Comparison of ENCODE assay signal across 14 mouse cellular contexts in genomic region chr13:15421182-15421750, GRCm38 (mm10). TPM values are rescaled to one million over a fixed set of nuclear protein-coding genes. Genes with fewer than 3 reads are reported as not detected.
A peak's percentile ranks its signal among the peaks of the same experiment; 100 is the strongest.
DNase-seq lines count a peak whose midpoint lies in the region; ATAC-seq and TF ChIP-seq lines count a peak whose summit lies in the region.
"Had no signal": no experiment of that assay in that cellular context is flagged by ENCODE, and none has a peak within 500 bp of the region (broad histone marks: within the 10 kb centered on the region; RNA-seq: fewer than 3 reads in every experiment).

No protein-coding gene starts in this region.

- no peak for TF ChIP-seq CTCF in heart, adult 2 months (IDR thresholded peaks at IDR 0.05)
- no peak for TF ChIP-seq CTCF in lung, embryonic 14.5 days (IDR thresholded peaks at IDR 0.05; ENCODE audit: low read depth)

- no peak for TF ChIP-seq POLR2A in heart, adult 2 months (IDR thresholded peaks at IDR 0.05; ENCODE audit: insufficient read depth, low read depth, low read length)
- TF ChIP-seq POLR2A in myocyte (IDR thresholded peaks at IDR 0.05; ENCODE audit: insufficient read length, low read depth): no peak

- H3ac ChIP-seq in myocyte (ENCODE audit: control insufficient read depth, insufficient read length): no peak overlapping the region

- H3K27ac ChIP-seq in heart, adult 2 months: no peak overlapping the region
- H3K27ac ChIP-seq in lung, embryonic 14.5 days (ENCODE audit: low read depth): no peak overlapping the region
- H3K27ac ChIP-seq in embryonic facial prominence, embryonic 13.5 days: peak overlapping the region; percentile 35
- no peak overlapping the region for H3K27ac ChIP-seq in liver, embryonic 11.5 days (ENCODE audit: low read depth, low read length)
- H3K27ac ChIP-seq: heart, embryonic 10.5 days had no signal

- no peaks in the 10 kb centered on the region for H3K36me3 ChIP-seq in heart, adult 2 months (ENCODE audit: control insufficient read depth, insufficient read depth, low read length)
- H3K36me3 ChIP-seq in lung, embryonic 14.5 days (ENCODE audit: insufficient read depth): no peaks in the 10 kb centered on the region
- H3K36me3 ChIP-seq in embryonic facial prominence, embryonic 13.5 days: no peaks in the 10 kb centered on the region
- H3K36me3 ChIP-seq in myocyte (ENCODE audit: control insufficient read depth, insufficient read depth): no peaks in the 10 kb centered on the region
- H3K36me3 ChIP-seq in liver, embryonic 11.5 days (ENCODE audit: control insufficient read depth, insufficient read depth, low read length): no peaks in the 10 kb centered on the region
- H3K36me3 ChIP-seq: heart, embryonic 10.5 days had no signal

- no peak overlapping the region for H3K4me3 ChIP-seq in heart, adult 2 months
- H3K4me3 ChIP-seq in lung, embryonic 14.5 days (ENCODE audit: low read depth, low read length): no peak overlapping the region
- H3K4me3 ChIP-seq in embryonic facial prominence, embryonic 13.5 days: peak overlapping the region; percentile 26
- H3K4me3 ChIP-seq in myocyte: no peak overlapping the region
- no peak overlapping the region for H3K4me3 ChIP-seq in liver, embryonic 11.5 days (ENCODE audit: low read depth, low read length)
- H3K4me3 ChIP-seq: erythroblast, embryonic 14.5 days; heart, embryonic 10.5 days had no signal

- no peak overlapping the region for H3K9ac ChIP-seq in heart, adult 2 months (ENCODE audit: low read depth, low read length)
- no peak overlapping the region for H3K9ac ChIP-seq in lung, embryonic 14.5 days
- H3K9ac ChIP-seq in embryonic facial prominence, embryonic 13.5 days: peak overlapping the region; percentile 53
- no peak overlapping the region for H3K9ac ChIP-seq in liver, embryonic 11.5 days (ENCODE audit: low read depth, low read length)

- DNase-seq in heart, adult 11 months: peak; percentile 85
- DNase-seq in heart, adult 2 months: no peak
- peak; percentile 49 for DNase-seq in lung, embryonic 14.5 days
- DNase-seq in lung, postnatal 10 days: no peak
- DNase-seq in liver, embryonic 11.5 days (ENCODE audit: low spot score): no peak
- DNase-seq in cerebellum, adult 9-10 months: no peak
- DNase-seq: layer of hippocampus, adult 9-11 months; lung, adult 18-20 months had no signal

- 47% methylated on average over 10 of the region's 10 CpGs for WGBS in heart, adult 2 months
- WGBS in lung, embryonic 14.5 days: 45% methylated on average over 10 of the region's 10 CpGs
- 6% methylated on average over 10 of the region's 10 CpGs for WGBS in embryonic facial prominence, embryonic 13.5 days
- 69% methylated on average over 10 of the region's 10 CpGs for WGBS in liver, embryonic 11.5 days

- ATAC-seq in lung, embryonic 14.5 days (ENCODE audit: insufficient read depth): peak; percentile 52; the same call in 1 of the 2 replicates
- no peak for ATAC-seq in embryonic facial prominence, embryonic 13.5 days (ENCODE audit: insufficient number of reproducible peaks, insufficient read depth, low FRiP score, low TSS enrichment, low read depth)
- ATAC-seq in liver, embryonic 11.5 days (replicated peaks; ENCODE audit: low FRiP score): no peak

- intact Hi-C loops in heart, adult 2 months (cut with DNase I): no loop called here

- H3K9me3 ChIP-seq in lung, embryonic 14.5 days (ENCODE audit: low read depth, low read length): no peaks in the 10 kb centered on the region
- H3K9me3 ChIP-seq in embryonic facial prominence, embryonic 13.5 days: no peaks in the 10 kb centered on the region
- H3K9me3 ChIP-seq in liver, embryonic 11.5 days (ENCODE audit: control insufficient read depth, low read length): no peaks in the 10 kb centered on the region
- H3K9me3 ChIP-seq: heart, embryonic 10.5 days had no signal

- H3K4me1 ChIP-seq in heart, adult 2 months (ENCODE audit: control insufficient read depth, insufficient read depth, low read length): no peaks in the 10 kb centered on the region
- no peaks in the 10 kb centered on the region for H3K4me1 ChIP-seq in lung, embryonic 14.5 days (ENCODE audit: insufficient read depth)
- H3K4me1 ChIP-seq in embryonic facial prominence, embryonic 13.5 days: peaks cover 7% of the 10 kb centered on the region; the same call in 1 of the 2 replicates
- no peaks in the 10 kb centered on the region for H3K4me1 ChIP-seq in liver, embryonic 11.5 days (replicated peaks; ENCODE audit: control insufficient read depth, insufficient read depth, low read length)
- H3K4me1 ChIP-seq: heart, embryonic 10.5 days had no signal

- no peaks in the 10 kb centered on the region for H3K27me3 ChIP-seq in heart, adult 2 months (ENCODE audit: control insufficient read depth, insufficient read depth, low read length)
- H3K27me3 ChIP-seq in lung, embryonic 14.5 days (ENCODE audit: insufficient read depth, low read length): no peaks in the 10 kb centered on the region
- H3K27me3 ChIP-seq in embryonic facial prominence, embryonic 13.5 days: no peaks in the 10 kb centered on the region
- no peaks in the 10 kb centered on the region for H3K27me3 ChIP-seq in myocyte (ENCODE audit: control insufficient read depth, insufficient read depth, insufficient read length)
- H3K27me3 ChIP-seq in liver, embryonic 11.5 days (replicated peaks; ENCODE audit: control insufficient read depth, insufficient read depth, low read length): no peaks in the 10 kb centered on the region
- H3K27me3 ChIP-seq: CH12.LX had no signal

- TF ChIP-seq EP300 in heart, adult 2 months (IDR thresholded peaks at IDR 0.05; ENCODE audit: insufficient read depth, low read depth, low read length): no peak

- no peaks in the 10 kb centered on the region for H3K79me2 ChIP-seq in heart, adult 2 months (replicated peaks; ENCODE audit: control insufficient read depth, insufficient read depth, low read length)
- no peaks in the 10 kb centered on the region for H3K79me2 ChIP-seq in myocyte (ENCODE audit: control insufficient read depth, insufficient read depth)

- H3K4me2 ChIP-seq in lung, embryonic 14.5 days: 0 out of 2 replicates have a peak overlapping the region, but pooled peaks have one; percentile 29
- H3K4me2 ChIP-seq in embryonic facial prominence, embryonic 13.5 days: peak overlapping the region; percentile 53
- peak overlapping the region; percentile 81 for H3K4me2 ChIP-seq in myocyte (ENCODE audit: low read depth)
- H3K4me2 ChIP-seq in liver, embryonic 11.5 days: no peak overlapping the region

TF ChIP-seq in myocyte, 11 proteins besides CTCF, POLR2A, EP300 and RAD21:
- no peak for TF ChIP-seq USF1 (IDR thresholded peaks at IDR 0.05; ENCODE audit: low read depth)
- TF ChIP-seq TCF3 (IDR thresholded peaks at IDR 0.05; ENCODE audit: insufficient read length, low read depth): no peak
- no peak for TF ChIP-seq POLR2AphosphoS2 (IDR thresholded peaks at IDR 0.05; ENCODE audit: insufficient read length, low read depth)
- TF ChIP-seq MYOD1 (IDR thresholded peaks at IDR 0.05; ENCODE audit: control insufficient read depth in 1 of 3, insufficient read length in 2 of 3, low read depth in 2 of 3): no peak
- TF ChIP-seq MYOG (IDR thresholded peaks at IDR 0.05; ENCODE audit: control insufficient read depth in 1 of 3, insufficient read depth in 1 of 3, insufficient read length in 2 of 3, low read depth in 2 of 3): no peak
- TF ChIP-seq SRF (IDR thresholded peaks at IDR 0.05; ENCODE audit: control insufficient read depth, insufficient read length, low read depth): no peak
- TF ChIP-seq MAX (IDR thresholded peaks at IDR 0.05; ENCODE audit: low read depth): no peak
- no peak for TF ChIP-seq REST (IDR thresholded peaks at IDR 0.05; ENCODE audit: insufficient read depth, insufficient read length)
- TF ChIP-seq CEBPB (IDR thresholded peaks at IDR 0.05; ENCODE audit: insufficient read depth, poor library complexity, severe bottlenecking): no peak
- TF ChIP-seq E2F4 (IDR thresholded peaks at IDR 0.05; ENCODE audit: insufficient read depth): no peak

RNA-seq across cellular contexts. Expression of gene Gli3, which starts 41.8 kb away (rescaled TPM):
- 1 to 10 TPM; 1.8 to 1.9 TPM for total RNA-seq in heart, adult 2 months (2021)
- polyA plus RNA-seq in heart, adult 2 months (2012; rRNA removed): 1.3 and 2.5 TPM in 2 replicates
- 27.5 and 30.6 TPM in 2 replicates for polyA plus RNA-seq in lung, embryonic 14.5 days (2014; fragmentation: Nextera tagmentation; extraction: Ambion mirVana)
- polyA plus RNA-seq in embryonic facial prominence, embryonic 13.5 days (2015; fragmentation: Nextera tagmentation; extraction: Ambion mirVana): 32.8 and 38.3 TPM in 2 replicates
- polyA plus RNA-seq in myocyte (2012; fragmentation: generic; extraction: Trizol): 3.9 TPM
- polyA plus RNA-seq in liver, embryonic 11.5 days (2014; fragmentation: Nextera tagmentation; extraction: Ambion mirVana): 6.4 and 6.7 TPM in 2 replicates
- total RNA-seq: CH12.LX; neutrophil, adult 5-6 weeks had no signal
- polyA plus RNA-seq: erythroblast, embryonic 14.5 days had no signal

Comparison
In these comparisons a context has a peak if more than half of its experiments do, and no peak if none do; other contexts are left out.
1. DNase-seq: peak in heart, adult 11 months (single experiment) and lung, embryonic 14.5 days (single experiment); none in heart, adult 2 months (0 of 2), lung, postnatal 10 days (single experiment), liver, embryonic 11.5 days (single experiment) and cerebellum, adult 9-10 months (single experiment).